Mouse (Mus musculus) heart, postnatal 4 days (tissue): Measurements from ENCODE around the gene D2hgdh. TPM values are rescaled to one million over a fixed set of nuclear protein-coding genes. Genes with fewer than 3 reads are reported as not detected.

Experiments
- DNase-seq: peaks from one replicate; pipeline ENCODE4 v3.0.0; 2021
- total RNA-seq, 2 experiments: library from RNA; stranded (reverse); gene quantifications; 2 replicates each; pipeline ENCODE4 v1.2.3; 2021

D2hgdh gene
- total RNA-seq: 10 to 100 TPM; 21.0 to 25.1 TPM

GRCm38 (mm10) chr1:93824609-93825008 is at the start of gene D2hgdh:
D2hgdh (plus strand) TSS chr1:93824909.
- DNase-seq: no peak

GRCm38 (mm10) chr1:93776686-93777085 is 48.0 kb upstream of the D2hgdh start:
- no peak for DNase-seq

- DNase-seq: no peak
Measured at GRCm38 (mm10) chr1:93786912-93787311, 37.8 kb upstream of the D2hgdh start.

- no peak for DNase-seq
Measured at GRCm38 (mm10) chr1:93794526-93794925, 30.2 kb upstream of the D2hgdh start.

GRCm38 (mm10) chr1:93795886-93796285 is 28.8 kb upstream of the D2hgdh start:
- DNase-seq: no peak

GRCm38 (mm10) chr1:93800670-93801503 is 23.8 kb upstream of the D2hgdh start:
- DNase-seq: no peak

GRCm38 (mm10) chr1:93801741-93802238 is 22.9 kb upstream of the D2hgdh start, which contains the start of gene Dtymk:
Dtymk (minus strand) TSS chr1:93801934.
- DNase-seq: peak; percentile 93

- DNase-seq: no peak
Measured at GRCm38 (mm10) chr1:93802771-93803170, 21.9 kb upstream of the D2hgdh start.

- DNase-seq: peak; percentile 100
Measured at GRCm38 (mm10) chr1:93803556-93804507, 20.9 kb upstream of the D2hgdh start, which contains the start of gene Ing5. Ing5 (plus strand) TSS chr1:93803965.

- no peak for DNase-seq
Measured at GRCm38 (mm10) chr1:93804818-93805217, 19.9 kb upstream of the D2hgdh start.

- no peak for DNase-seq
Measured at GRCm38 (mm10) chr1:93805221-93805951, 19.3 kb upstream of the D2hgdh start.

- DNase-seq: no peak
Measured at GRCm38 (mm10) chr1:93808871-93809270, 15.8 kb upstream of the D2hgdh start.

GRCm38 (mm10) chr1:93810011-93810410 is 14.7 kb upstream of the D2hgdh start:
- DNase-seq: no peak

- no peak for DNase-seq
Measured at GRCm38 (mm10) chr1:93811495-93812039, 13.1 kb upstream of the D2hgdh start.

- DNase-seq: no peak
Measured at GRCm38 (mm10) chr1:93817823-93818532, 6.7 kb upstream of the D2hgdh start.

- DNase-seq: no peak
Measured at GRCm38 (mm10) chr1:93818722-93819121, 6.0 kb upstream of the D2hgdh start.

- DNase-seq: no peak
Measured at GRCm38 (mm10) chr1:93823796-93824495, 763 bp upstream of the D2hgdh start.

- DNase-seq: peak; percentile 92
Measured at GRCm38 (mm10) chr1:93825105-93825674, 481 bp downstream of the D2hgdh start.

GRCm38 (mm10) chr1:93825771-93826539 is 1.2 kb downstream of the D2hgdh start:
- DNase-seq: peak; percentile 16

GRCm38 (mm10) chr1:93826540-93826835 is 1.8 kb downstream of the D2hgdh start:
- DNase-seq: no peak
